Mouse (Mus musculus) retina, postnatal 1 day (tissue): ENCODE results near the gene Scn4b.
A peak's percentile ranks its signal among the peaks of the same experiment; 100 is the strongest.

Source experiments
- DNase-seq: peaks from one replicate; pipeline ENCODE4 v3.0.0-alpha.2; 2012

The Scn4b gene

GRCm38 (mm10) chr9:45130119-45130518, 8.1 kb upstream of the Scn4b start:
- no peak for DNase-seq

GRCm38 (mm10) chr9:45133484-45134310, 4.5 kb upstream of the Scn4b start:
- DNase-seq, result peak; percentile 52

- no peak for DNase-seq
Observed at GRCm38 (mm10) chr9:45136442-45137169, 1.6 kb upstream of the Scn4b start.

GRCm38 (mm10) chr9:45139082-45139481, 887 bp downstream of the Scn4b start:
- DNase-seq, result no peak

GRCm38 (mm10) chr9:45140945-45141344, 2.8 kb downstream of the Scn4b start:
- peak; percentile 38 for DNase-seq

- DNase-seq, result no peak
Observed at GRCm38 (mm10) chr9:45142686-45143085, 4.5 kb downstream of the Scn4b start.

- DNase-seq, result peak; percentile 28
Observed at GRCm38 (mm10) chr9:45145533-45146266, 7.5 kb downstream of the Scn4b start.

- DNase-seq, result peak; percentile 77
Observed at GRCm38 (mm10) chr9:45146267-45146597, 8.0 kb downstream of the Scn4b start.

GRCm38 (mm10) chr9:45150933-45151332, 12.7 kb downstream of the Scn4b start:
- no peak for DNase-seq

- DNase-seq, result no peak
Observed at GRCm38 (mm10) chr9:45153361-45153760, 15.2 kb downstream of the Scn4b start.

- no peak for DNase-seq
Observed at GRCm38 (mm10) chr9:45167903-45168302, 29.7 kb downstream of the Scn4b start.

- no peak for DNase-seq
Observed at GRCm38 (mm10) chr9:45170150-45170549, 32.0 kb downstream of the Scn4b start.

- DNase-seq, result no peak
Observed at GRCm38 (mm10) chr9:45171073-45171610, 32.9 kb downstream of the Scn4b start.

GRCm38 (mm10) chr9:45173475-45173874, 35.3 kb downstream of the Scn4b start:
- DNase-seq, result no peak

- no peak for DNase-seq
Observed at GRCm38 (mm10) chr9:45179282-45179681, 41.1 kb downstream of the Scn4b start.

- DNase-seq, result no peak
Observed at GRCm38 (mm10) chr9:45181770-45182169, 43.6 kb downstream of the Scn4b start, which contains the start of gene BC049352. Gene BC049352, plus strand, starts transcription at chr9:45182007.

- no peak for DNase-seq
Observed at GRCm38 (mm10) chr9:45182521-45182920, 44.3 kb downstream of the Scn4b start.

- DNase-seq, result no peak
Observed at GRCm38 (mm10) chr9:45183266-45183665, 45.1 kb downstream of the Scn4b start.

- DNase-seq, result no peak
Observed at GRCm38 (mm10) chr9:45185250-45185649, 47.1 kb downstream of the Scn4b start.

- no peak for DNase-seq
Observed at GRCm38 (mm10) chr9:45188570-45189563, 50.7 kb downstream of the Scn4b start.

GRCm38 (mm10) chr9:45189661-45190174, 51.5 kb downstream of the Scn4b start:
- no peak for DNase-seq

GRCm38 (mm10) chr9:45195468-45195867, 57.3 kb downstream of the Scn4b start:
- DNase-seq, result no peak
